Mouse (Mus musculus): ENCODE measurements at regions not wholly inside any gene's neighbourhood (a gene's known extent, or its start where the extent isn't known, plus 50 kb on each side); places are given as distances from the start of the nearest gene placed in this dataset.

GRCm38 (mm10) chr13:34406291-34406690 lies 61.3 kb upstream of the Slc22a23 start:
- no peak for TF ChIP-seq CTCF (IDR thresholded peaks at IDR 0.05; ENCODE audit: low read depth, low read length)
- TF ChIP-seq TAL1 (conservative IDR thresholded peaks at IDR 0.05; ENCODE audit: low read depth, low read length): no peak
- TF ChIP-seq GATA1 (IDR thresholded peaks at IDR 0.05; ENCODE audit: borderline replicate concordance, low read length): no peak
- no peak for TF ChIP-seq GATA2 (IDR thresholded peaks at IDR 0.05; ENCODE audit: borderline replicate concordance, low read depth, low read length)
